Mouse (Mus musculus) NIH3T3 (cell line): ENCODE results near the gene Fut4.
"Not testable (repeated sequence)": the region's sequence is repeated elsewhere in the genome, so short reads cannot be mapped to it uniquely, and the experiment has no call there.

Source experiments
- DNase-seq: peaks from one replicate; pipeline ENCODE4 v3.0.0-alpha.2; 2012; ENCODE audit warnings: low read depth

The Fut4 gene

DNA sequence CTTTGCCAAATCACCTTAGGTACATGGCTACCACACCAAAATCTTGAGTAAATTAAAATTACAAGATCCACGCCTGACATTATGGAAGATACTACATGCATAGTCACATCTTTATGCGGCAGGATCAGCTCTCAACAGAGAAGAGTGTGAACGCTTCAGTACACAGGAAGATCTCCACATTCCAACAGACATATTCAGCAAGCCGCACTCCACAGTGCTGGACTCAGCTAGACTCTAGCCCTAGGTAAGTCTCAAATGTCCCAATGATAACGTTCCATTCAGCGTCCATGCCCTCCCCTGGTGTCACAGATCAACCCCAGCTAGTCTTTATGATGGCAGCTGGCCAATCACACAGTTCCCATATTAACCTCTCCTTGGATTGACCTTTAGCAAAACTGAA lies 26.2 kb downstream of the Fut4 start:
- DNase-seq, result no peak

DNA sequence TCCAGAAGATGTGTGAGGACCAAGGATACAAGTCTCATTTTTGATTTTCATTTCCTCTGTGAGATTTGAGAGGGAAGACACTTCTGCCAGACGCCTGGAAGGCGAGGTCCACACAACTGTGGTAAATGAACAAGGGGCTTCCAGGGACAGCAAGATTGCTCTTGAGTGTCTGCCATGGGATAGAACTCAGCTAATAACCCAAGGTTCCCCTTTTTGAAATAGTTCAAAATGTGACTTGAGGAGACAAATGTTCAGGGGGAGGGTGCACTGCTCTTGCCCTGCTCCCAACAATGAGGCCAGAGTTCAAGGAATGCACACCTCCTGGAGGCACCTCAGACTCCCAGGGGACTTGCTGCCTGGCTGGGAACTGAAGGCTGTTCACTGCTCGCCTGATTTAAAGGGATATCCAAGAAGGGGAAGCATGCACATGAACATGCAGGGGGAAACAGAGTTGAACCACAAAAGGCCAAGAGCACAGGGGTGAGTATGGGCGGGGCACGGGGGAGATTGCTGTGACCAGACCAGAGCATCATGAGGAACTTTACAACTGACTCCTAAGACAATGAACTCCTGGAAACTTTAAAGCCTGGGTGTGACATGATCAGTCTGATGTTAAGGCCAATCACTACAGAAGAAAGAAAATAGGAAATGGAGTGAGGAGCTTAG lies 27.3 kb downstream of the Fut4 start:
- no peak for DNase-seq

DNA sequence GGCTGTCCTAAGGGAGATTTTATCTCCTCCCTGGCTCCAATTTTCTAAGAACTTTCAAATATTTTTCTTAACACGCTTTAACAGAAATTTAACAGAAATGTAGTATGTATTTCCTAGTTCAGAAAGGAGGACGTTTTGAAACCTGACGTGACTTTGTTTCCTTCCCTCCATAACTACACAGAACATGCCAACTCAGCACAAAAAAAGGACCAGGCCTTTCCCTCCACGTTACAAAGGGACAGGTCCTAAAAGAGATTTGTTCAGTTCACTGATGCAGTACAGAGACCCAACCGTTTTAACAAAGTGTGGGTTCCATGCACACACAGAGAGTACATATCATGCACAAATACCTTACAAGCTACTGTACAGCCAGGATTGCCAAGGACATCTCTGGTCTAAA lies 30.6 kb downstream of the Fut4 start:
- DNase-seq, result no peak

DNA sequence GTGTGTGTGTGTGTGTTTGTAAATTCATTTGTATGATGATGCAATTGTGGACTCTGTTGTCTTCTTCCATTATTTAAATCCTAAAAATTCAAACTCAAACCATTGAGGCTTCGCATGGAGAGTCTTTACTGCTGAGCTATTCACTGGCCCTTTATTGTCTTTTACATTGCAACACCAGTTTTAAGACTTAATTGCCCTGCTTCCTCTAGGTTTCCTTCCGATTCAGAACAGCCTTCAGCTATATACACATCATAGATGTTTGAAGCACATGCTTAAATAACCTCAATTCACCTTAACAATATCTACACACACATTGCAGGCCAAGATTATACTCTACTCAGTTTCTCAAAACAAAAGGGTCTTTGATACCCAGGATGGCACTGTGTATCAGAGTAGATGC lies 31.8 kb downstream of the Fut4 start:
- no peak for DNase-seq

DNA sequence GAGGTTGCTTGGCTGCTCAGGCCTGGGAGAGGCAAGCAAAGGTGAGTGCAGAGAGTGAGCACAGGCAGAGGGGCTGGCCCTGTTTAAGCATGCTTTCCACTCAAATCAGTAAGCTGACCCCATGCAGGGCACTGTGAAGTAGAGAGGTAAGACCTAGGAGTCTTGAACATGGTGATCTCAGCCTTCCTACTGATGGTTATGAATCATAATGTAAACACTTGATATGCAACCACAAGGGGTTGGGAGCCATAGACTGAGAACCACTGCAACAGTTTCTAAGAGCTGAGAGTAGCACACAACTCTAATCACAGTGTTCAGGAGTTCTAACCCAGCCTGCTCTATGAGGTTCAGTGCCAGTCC lies 33.9 kb downstream of the Fut4 start:
- DNase-seq, result peak; percentile 6

DNA sequence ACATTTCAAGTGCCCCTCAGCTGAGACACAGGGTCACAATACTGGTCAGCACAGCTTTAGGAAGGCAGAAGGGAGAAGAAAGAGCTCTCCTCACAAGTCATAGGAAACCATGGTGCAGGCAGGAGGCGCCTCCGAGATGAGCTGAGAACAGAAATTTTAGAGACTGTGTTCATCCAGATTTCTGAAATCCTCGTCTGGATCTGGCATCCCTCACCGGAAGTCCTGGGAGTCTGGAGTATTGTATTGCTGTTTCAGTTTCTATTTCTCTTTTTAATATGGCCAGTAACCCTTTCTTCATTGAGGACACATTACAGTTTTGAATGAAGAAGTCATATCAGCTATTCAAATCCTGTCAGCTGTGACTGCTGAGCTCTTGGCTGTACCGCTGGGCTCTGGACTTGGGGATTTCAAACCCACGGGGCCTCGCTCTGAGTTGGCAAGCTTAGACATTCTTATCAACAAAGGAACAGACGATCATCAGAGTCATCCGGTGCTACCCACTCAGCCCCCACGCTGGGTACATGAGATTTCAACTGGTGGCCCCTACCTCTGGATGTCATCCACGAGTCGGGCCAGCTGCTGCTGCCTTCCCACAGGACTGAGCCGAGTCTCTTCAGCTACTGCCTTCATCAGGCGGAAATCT lies 34.4 kb downstream of the Fut4 start:
- DNase-seq, result no peak

DNA sequence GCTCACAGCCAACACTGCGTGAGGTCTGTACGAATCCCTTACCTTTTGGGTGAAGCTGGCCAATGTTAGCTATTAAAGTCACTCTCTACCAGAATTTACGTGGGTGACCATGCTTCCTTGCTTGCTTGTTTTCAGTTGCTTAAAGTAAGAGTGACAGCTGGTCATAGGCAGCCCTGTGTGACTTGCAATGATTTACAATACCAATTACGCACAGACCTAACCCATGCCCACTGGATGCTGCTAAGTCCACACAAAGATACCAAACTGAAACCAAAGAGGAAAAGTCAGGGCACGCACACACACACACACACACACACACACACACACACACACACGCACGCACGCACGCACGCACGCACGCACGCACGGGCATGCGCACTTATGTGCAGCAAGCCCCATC lies 36.9 kb downstream of the Fut4 start:
- DNase-seq, result no peak

DNA sequence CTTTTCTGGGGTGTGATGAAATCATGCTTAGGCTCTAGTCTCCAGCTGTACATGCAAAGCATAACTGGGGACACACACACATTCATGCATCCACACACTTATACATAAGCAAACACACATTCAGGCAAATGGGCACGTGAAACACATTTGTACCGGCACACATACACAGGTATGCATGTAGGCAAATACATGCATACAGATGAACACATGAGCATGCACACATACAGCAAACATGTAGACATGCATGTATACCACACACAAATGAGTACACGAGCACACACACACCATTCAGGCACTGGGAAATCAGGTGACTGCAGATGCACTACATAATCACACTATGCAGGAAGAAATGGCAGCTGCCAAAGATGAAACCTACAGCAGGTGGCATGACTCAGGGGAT lies 41.3 kb downstream of the Fut4 start:
- no peak for DNase-seq

DNA sequence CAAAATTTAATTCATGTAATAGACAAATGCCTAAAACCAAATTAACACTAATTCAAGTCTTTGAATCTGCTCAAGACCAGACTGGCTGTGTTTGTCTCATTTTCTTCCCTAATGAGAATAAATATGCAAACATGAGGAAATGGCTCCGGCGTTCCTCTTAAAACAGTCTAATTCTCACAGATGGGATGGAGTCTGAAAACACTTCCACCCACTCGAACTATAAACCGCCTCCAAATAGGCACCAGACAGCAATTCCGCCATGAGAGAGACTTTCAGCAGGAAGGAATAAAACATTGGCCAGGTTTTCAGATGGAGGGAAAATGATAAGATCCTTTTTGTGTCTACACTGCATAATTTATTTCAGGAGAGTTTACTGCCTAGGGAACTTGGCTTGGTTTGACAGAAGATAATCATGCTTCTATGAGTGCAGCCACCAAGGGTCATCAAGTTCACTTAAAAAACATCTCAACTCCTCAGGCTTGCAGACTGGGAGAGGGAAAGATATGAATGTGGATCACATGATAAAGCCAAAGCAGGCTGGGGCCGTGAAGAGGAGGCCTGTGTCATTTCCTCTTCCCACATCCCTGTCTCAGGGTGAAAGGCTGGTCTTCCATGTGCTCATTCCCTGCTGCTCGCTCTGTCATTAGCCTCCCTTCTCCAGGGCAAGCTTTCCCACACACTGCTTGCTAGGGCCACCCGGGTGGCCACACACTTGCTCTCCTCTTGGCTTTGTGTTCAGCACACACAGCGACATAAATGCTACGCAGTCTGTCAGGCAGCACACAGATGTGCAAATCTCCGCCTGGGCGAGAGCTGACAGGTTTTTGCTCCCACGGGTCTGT lies 46.7 kb downstream of the Fut4 start:
- no peak for DNase-seq

DNA sequence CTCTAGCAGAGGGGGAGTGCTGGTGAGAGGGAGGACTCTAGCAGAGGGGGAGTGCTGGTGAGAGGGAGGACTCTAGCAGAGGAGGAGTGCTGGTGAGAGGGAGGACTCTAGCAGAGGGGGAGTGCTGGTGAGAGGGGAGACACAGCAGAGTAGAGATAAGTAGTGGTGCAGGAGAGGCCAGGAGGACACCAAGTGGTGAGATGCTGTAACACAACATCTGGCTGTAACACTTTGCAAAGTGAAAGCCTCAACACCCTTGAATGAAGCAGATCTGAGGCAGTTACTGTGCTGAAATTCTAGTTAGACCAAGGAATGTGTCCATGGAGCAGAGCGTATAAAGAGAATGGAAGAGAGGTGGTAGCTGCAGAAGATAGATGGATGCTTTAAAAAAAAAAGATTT lies 51.4 kb downstream of the Fut4 start:
- DNase-seq, result not testable (repeated sequence)

DNA sequence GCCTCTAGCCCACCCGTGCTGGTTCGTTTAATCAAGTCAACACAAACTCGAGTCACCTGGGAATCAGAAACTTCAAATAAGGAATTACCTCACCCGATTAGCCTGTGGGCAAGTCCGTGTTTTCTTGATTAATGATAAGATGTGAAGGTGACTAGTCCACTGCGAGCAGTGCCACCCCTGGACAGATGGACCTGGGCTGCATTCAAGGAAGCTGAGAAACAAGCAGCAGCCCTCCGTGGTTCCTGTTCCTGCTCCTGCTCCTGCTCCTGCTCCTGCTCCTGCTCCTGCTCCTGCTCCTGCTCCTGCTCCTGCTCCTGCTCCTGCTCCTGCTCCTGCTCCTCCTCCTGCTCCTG lies 52.9 kb downstream of the Fut4 start:
- DNase-seq, result no peak

DNA sequence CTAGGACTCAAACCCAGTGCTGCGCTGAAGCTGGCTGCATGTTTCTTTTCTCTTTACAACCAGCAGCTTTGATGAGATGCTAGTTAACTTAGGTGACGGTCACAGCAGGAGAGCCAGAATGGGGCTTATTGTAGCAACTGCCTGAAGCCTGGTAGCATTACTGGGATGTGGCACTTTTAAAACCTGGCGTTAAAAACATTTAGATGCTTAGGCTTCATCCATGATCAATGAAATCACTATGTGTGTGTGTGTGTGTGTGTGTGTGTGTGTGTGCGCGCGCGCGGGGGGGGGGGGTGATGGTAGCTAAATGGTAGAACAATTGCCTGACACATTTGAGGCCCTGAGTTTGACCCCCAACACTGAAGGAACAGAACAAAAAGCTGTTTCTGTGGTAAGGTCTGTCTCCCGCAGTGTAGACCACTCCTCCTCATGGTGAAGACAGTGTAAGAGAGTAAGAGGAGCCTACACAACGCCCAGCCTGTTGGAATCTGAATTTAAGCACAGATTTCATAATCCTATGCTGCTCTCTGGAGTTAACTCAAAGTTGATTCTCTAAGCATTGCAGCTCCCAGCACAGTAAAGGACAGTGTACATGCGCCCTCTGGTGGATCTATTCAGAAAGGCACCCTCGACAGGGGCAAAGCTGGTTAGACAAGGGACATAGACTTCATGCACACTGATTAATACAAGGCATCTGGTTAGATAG lies 53.5 kb downstream of the Fut4 start:
- DNase-seq, result peak; percentile 92
